Mouse (Mus musculus) adrenal gland, adult 8-10 months (tissue): ENCODE measurements around the gene Pik3r3. TPM values are rescaled to one million over a fixed set of nuclear protein-coding genes. Genes with fewer than 3 reads are reported as not detected.

Source experiments
- total RNA-seq, 4 experiments: library from RNA; stranded (reverse); gene quantifications; 2 replicates each; pipeline ENCODE4 v1.2.4; 2022

Pik3r3 gene
- total RNA-seq, 4 experiments from 2014 or later = 21.5 to 41.2 (median 31.1) TPM

Other genes with a start within 250 kb of the Pik3r3 start
- 10 to 100 TPM in 1 of 4 experiments, 1 to 10 TPM in 3; 4.1 to 10.5 (median 6.0) TPM for gene Faah, start 203.7 kb upstream of the Pik3r3 start, total RNA-seq
- 10 to 100 TPM; 30.5 to 41.1 (median 34.8) TPM for gene Nsun4, start 167.7 kb upstream of the Pik3r3 start, total RNA-seq
- gene Uqcrh, start 146.5 kb upstream of the Pik3r3 start, total RNA-seq = 100 to 1,000 TPM; 390 to 507 (median 480) TPM
- gene Lrrc41, start 146.3 kb upstream of the Pik3r3 start, total RNA-seq = 10 to 100 TPM; 58.2 to 84.0 (median 64.9) TPM
- 1 to 10 TPM; 1.0 to 1.4 (median 1.2) TPM for gene Rad54l, start 97.9 kb upstream of the Pik3r3 start, total RNA-seq
- gene Pomgnt1, start 97.8 kb upstream of the Pik3r3 start, total RNA-seq = 10 to 100 TPM; 58.5 to 69.6 (median 62.9) TPM
- 10 to 100 TPM in 3 of 4 experiments, 1 to 10 TPM in 1; 8.3 to 14.0 (median 12.1) TPM for gene Lurap1, start 70.3 kb upstream of the Pik3r3 start, total RNA-seq
- gene Tspan1, start 54.0 kb upstream of the Pik3r3 start, total RNA-seq = not detected
- not detected for gene 1700042G07Rik, start 48.2 kb upstream of the Pik3r3 start, total RNA-seq
- not detected for gene Gm49337, start 48.2 kb upstream of the Pik3r3 start, total RNA-seq
- 10 to 100 TPM; 34.5 to 54.7 (median 45.6) TPM for gene Mast2, start 242.6 kb downstream of the Pik3r3 start, total RNA-seq